Mouse (Mus musculus): Measurements from ENCODE around the gene Sec31a.

Sec31a gene

GRCm38 (mm10) chr5:100410281-100410680, 5.8 kb downstream of the Sec31a start:
- no peak for DNase-seq (ENCODE audit: low read depth in 1 of 2, low spot score in 2 of 2)

- no peak for DNase-seq (ENCODE audit: low read depth in 1 of 2, low spot score in 2 of 2)
Observed at GRCm38 (mm10) chr5:100408485-100408884, 7.5 kb downstream of the Sec31a start.

GRCm38 (mm10) chr5:100396753-100397152, 19.3 kb downstream of the Sec31a start:
- DNase-seq (ENCODE audit: low read depth in 1 of 2, low spot score in 2 of 2), result no peak

- DNase-seq (ENCODE audit: low read depth in 1 of 2, low spot score in 2 of 2), result no peak
Observed at GRCm38 (mm10) chr5:100393681-100394080, 22.4 kb downstream of the Sec31a start.

GRCm38 (mm10) chr5:100392436-100392955, 23.5 kb downstream of the Sec31a start:
- DNase-seq (ENCODE audit: low read depth in 1 of 2, low spot score in 2 of 2), result no peak

- no peak for DNase-seq (ENCODE audit: low read depth in 1 of 2, low spot score in 2 of 2)
Observed at GRCm38 (mm10) chr5:100383782-100384510, 32.1 kb downstream of the Sec31a start.

- DNase-seq (ENCODE audit: low read depth in 1 of 2, low spot score in 2 of 2), result no peak
Observed at GRCm38 (mm10) chr5:100381094-100381493, 34.9 kb downstream of the Sec31a start.

- DNase-seq (ENCODE audit: low read depth in 1 of 2, low spot score in 2 of 2), result no peak
Observed at GRCm38 (mm10) chr5:100380277-100380676, 35.8 kb downstream of the Sec31a start.

GRCm38 (mm10) chr5:100378981-100379380, 37.1 kb downstream of the Sec31a start:
- DNase-seq (ENCODE audit: low read depth in 1 of 2, low spot score in 2 of 2), result no peak

- no peak for DNase-seq (ENCODE audit: low read depth in 1 of 2, low spot score in 2 of 2)
Observed at GRCm38 (mm10) chr5:100378211-100378610, 37.8 kb downstream of the Sec31a start.

GRCm38 (mm10) chr5:100377376-100377775, 38.7 kb downstream of the Sec31a start:
- no peak for DNase-seq (ENCODE audit: low read depth in 1 of 2, low spot score in 2 of 2)

GRCm38 (mm10) chr5:100374703-100375102, 41.3 kb downstream of the Sec31a start:
- no peak for DNase-seq (ENCODE audit: low read depth in 1 of 2, low spot score in 2 of 2)

GRCm38 (mm10) chr5:100373952-100374351, 42.1 kb downstream of the Sec31a start:
- DNase-seq (ENCODE audit: low read depth in 1 of 2, low spot score in 2 of 2), result no peak

- no peak for DNase-seq (ENCODE audit: low read depth in 1 of 2, low spot score in 2 of 2)
Observed at GRCm38 (mm10) chr5:100370919-100371318, 45.1 kb downstream of the Sec31a start.

- no peak for DNase-seq (ENCODE audit: low read depth in 1 of 2, low spot score in 2 of 2)
Observed at GRCm38 (mm10) chr5:100369825-100370459, 46.1 kb downstream of the Sec31a start.

- no peak for DNase-seq (ENCODE audit: low read depth in 1 of 2, low spot score in 2 of 2)
Observed at GRCm38 (mm10) chr5:100369093-100369492, 46.9 kb downstream of the Sec31a start.

- no peak for DNase-seq (ENCODE audit: low read depth in 1 of 2, low spot score in 2 of 2)
Observed at GRCm38 (mm10) chr5:100368527-100368926, 47.5 kb downstream of the Sec31a start.

- DNase-seq (ENCODE audit: low read depth in 1 of 2, low spot score in 2 of 2), result no peak
Observed at GRCm38 (mm10) chr5:100367051-100367450, 49.0 kb downstream of the Sec31a start.

- no peak for DNase-seq (ENCODE audit: low read depth in 1 of 2, low spot score in 2 of 2)
Observed at GRCm38 (mm10) chr5:100360296-100360695, 55.7 kb downstream of the Sec31a start.

GRCm38 (mm10) chr5:100358334-100358733, 57.7 kb downstream of the Sec31a start:
- DNase-seq (ENCODE audit: low read depth in 1 of 2, low spot score in 2 of 2), result no peak

- no peak for DNase-seq (ENCODE audit: low read depth in 1 of 2, low spot score in 2 of 2)
Observed at GRCm38 (mm10) chr5:100354644-100355043, 61.4 kb downstream of the Sec31a start.
